Mouse (Mus musculus): ENCODE results near the gene Katnal1.

Gene Katnal1

GRCm38 (mm10) chr5:148929116-148929449, at the start of gene Katnal1:
Gene Katnal1 (minus strand): TSS chr5:148929320.
- DNase-seq (ENCODE audit: low spot score): no peak

- DNase-seq (ENCODE audit: low spot score): no peak
Observed at GRCm38 (mm10) chr5:148978458-148979165, 49.5 kb upstream of the Katnal1 start.

GRCm38 (mm10) chr5:148977698-148978457, 48.8 kb upstream of the Katnal1 start:
- no peak for DNase-seq (ENCODE audit: low spot score)

- no peak for DNase-seq (ENCODE audit: low spot score)
Observed at GRCm38 (mm10) chr5:148976876-148977275, 47.8 kb upstream of the Katnal1 start.

- no peak for DNase-seq (ENCODE audit: low spot score)
Observed at GRCm38 (mm10) chr5:148975035-148975434, 45.9 kb upstream of the Katnal1 start.

GRCm38 (mm10) chr5:148973019-148973668, 44.0 kb upstream of the Katnal1 start:
- DNase-seq (ENCODE audit: low spot score): no peak

- DNase-seq (ENCODE audit: low spot score): no peak
Observed at GRCm38 (mm10) chr5:148972167-148972566, 43.0 kb upstream of the Katnal1 start.

- DNase-seq (ENCODE audit: low spot score): no peak
Observed at GRCm38 (mm10) chr5:148969648-148970047, 40.5 kb upstream of the Katnal1 start.

- DNase-seq (ENCODE audit: low spot score): no peak
Observed at GRCm38 (mm10) chr5:148968958-148969576, 39.9 kb upstream of the Katnal1 start.

- DNase-seq (ENCODE audit: low spot score): no peak
Observed at GRCm38 (mm10) chr5:148968179-148968578, 39.1 kb upstream of the Katnal1 start.

- no peak for DNase-seq (ENCODE audit: low spot score)
Observed at GRCm38 (mm10) chr5:148966395-148966794, 37.3 kb upstream of the Katnal1 start.

GRCm38 (mm10) chr5:148965691-148966333, 36.7 kb upstream of the Katnal1 start:
- DNase-seq (ENCODE audit: low spot score): peak; percentile 79

- no peak for DNase-seq (ENCODE audit: low spot score)
Observed at GRCm38 (mm10) chr5:148965089-148965591, 36.0 kb upstream of the Katnal1 start.

- no peak for DNase-seq (ENCODE audit: low spot score)
Observed at GRCm38 (mm10) chr5:148964251-148964650, 35.1 kb upstream of the Katnal1 start.

- DNase-seq (ENCODE audit: low spot score): no peak
Observed at GRCm38 (mm10) chr5:148960211-148960610, 31.1 kb upstream of the Katnal1 start.

GRCm38 (mm10) chr5:148959068-148959990, 30.2 kb upstream of the Katnal1 start:
- peak; percentile 30 for DNase-seq (ENCODE audit: low spot score)

GRCm38 (mm10) chr5:148958355-148958754, 29.2 kb upstream of the Katnal1 start:
- no peak for DNase-seq (ENCODE audit: low spot score)

- no peak for DNase-seq (ENCODE audit: low spot score)
Observed at GRCm38 (mm10) chr5:148956898-148957535, 27.9 kb upstream of the Katnal1 start.

GRCm38 (mm10) chr5:148956091-148956490, 27.0 kb upstream of the Katnal1 start:
- DNase-seq (ENCODE audit: low spot score): no peak

- DNase-seq (ENCODE audit: low spot score): no peak
Observed at GRCm38 (mm10) chr5:148955575-148955974, 26.5 kb upstream of the Katnal1 start.

All from MN1 (cell line).